In the genomic region with DNA sequence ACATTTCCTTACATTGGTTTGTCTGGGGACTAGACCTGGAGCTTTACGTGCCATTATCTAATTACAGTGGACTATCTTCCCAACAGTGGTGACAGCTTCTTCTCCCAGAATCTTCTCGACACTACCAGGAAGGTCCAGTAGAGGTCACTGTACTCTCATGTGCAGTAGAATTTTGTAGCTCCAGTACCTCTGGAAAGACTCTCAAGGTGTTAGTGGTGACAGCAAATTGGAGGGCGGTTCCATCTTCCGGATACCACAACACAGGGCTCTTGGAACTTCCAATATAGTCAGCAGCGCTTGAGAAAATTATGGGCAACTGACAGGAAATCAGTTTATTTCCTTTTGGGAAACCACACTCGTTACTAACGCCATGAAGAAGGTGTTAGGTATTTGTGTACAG, we compare ENCODE assay signal across 9 mouse cellular contexts. TPM values are rescaled to one million over a fixed set of nuclear protein-coding genes. Genes with fewer than 3 reads are reported as not detected.
A peak's percentile ranks its signal among the peaks of the same experiment; 100 is the strongest.
DNase-seq lines count a peak whose midpoint lies in the region; ATAC-seq and TF ChIP-seq lines count a peak whose summit lies in the region.
"Had no signal": no experiment of that assay in that cellular context is flagged by ENCODE, and none has a peak within 500 bp of the region (broad histone marks: within the 10 kb centered on the region; RNA-seq: fewer than 3 reads in every experiment).

No protein-coding gene starts in this region.

- peaks cover 3% of the 10 kb centered on the region; the same call in 1 of the 2 replicates for H3K9me3 ChIP-seq in G1E (replicated peaks)
- H3K9me3 ChIP-seq: limb, embryonic 15.5 days had no signal

- H3K36me3 ChIP-seq in G1E (replicated peaks): no peaks in the 10 kb centered on the region
- H3K36me3 ChIP-seq: limb, embryonic 15.5 days had no signal

- no peak overlapping the region for H3K4me3 ChIP-seq in G1E (ENCODE audit: low read depth, low read length)
- no peak overlapping the region for H3K4me3 ChIP-seq in gastrocnemius, adult 2 months
- H3K4me3 ChIP-seq: limb, embryonic 15.5 days had no signal

- DNase-seq in heart, adult 18-20 months: peak; percentile 49 to 85
- no peak for DNase-seq in heart, postnatal 25 days (ENCODE audit: low spot score)
- DNase-seq in G1E (ENCODE audit: low spot score): peak; percentile 61
- DNase-seq in cerebellum, adult 11-12 months: peak; percentile 64
- peak; percentile 54 for DNase-seq in gastrocnemius, adult 2 months
- peak; percentile 59 to 84 for DNase-seq in layer of hippocampus, adult 18-20 months (ENCODE audit: low spot score in 2 of 2)
- DNase-seq in lung, adult 18-20 months: peak; percentile 33 to 71
- peak; percentile 54 for DNase-seq in skeletal muscle tissue, adult 2 months (ENCODE audit: low read depth, low spot score)

- H3K4me1 ChIP-seq in G1E (ENCODE audit: insufficient read depth, low read depth, low read length): peaks cover 13% of the 10 kb centered on the region; the same call in 1 of the 2 replicates

- peaks cover 4% of the 10 kb centered on the region; the same call in 1 of the 2 replicates for H3K27me3 ChIP-seq in G1E (ENCODE audit: insufficient read depth, low read length)

- ATAC-seq in G1E (ENCODE audit: extremely low read depth, insufficient number of reproducible peaks, low FRiP score, poor library complexity, severe bottlenecking): peak; percentile 68

- peak; percentile 81 for TF ChIP-seq CTCF in G1E (IDR thresholded peaks at IDR 0.05; ENCODE audit: low read depth, low read length)
- TF ChIP-seq CTCF in gastrocnemius, adult 2 months (IDR thresholded peaks at IDR 0.05): peak; percentile 90

- H3K27ac ChIP-seq in gastrocnemius, adult 2 months: no peak overlapping the region
- H3K27ac ChIP-seq: limb, embryonic 15.5 days had no signal

- intact Hi-C loops in heart, postnatal 25 days (cut with DNase I): loop anchor here (2.0 to 10.0 kb wide), 2 partner anchors 156 to 298 kb away; no protein-coding TSS in a partner anchor
- intact Hi-C loops in gastrocnemius, adult 2 months (cut with DNase I): loop anchor here (1.0 to 5.0 kb wide), 4 partner anchors 129 to 298 kb away; a partner anchor contains a TSS

RNA-seq across cellular contexts. Expression of a gene that starts 12.7 kb away (rescaled TPM):
- not detected for total RNA-seq in heart, adult 18-20 months (2021)
- total RNA-seq in heart, postnatal 25 days (2021): not detected
- total RNA-seq in G1E (2014; fragmentation: Nextera tagmentation) (13.7 and 15.0 TPM in 2 replicates), G1E (2017) (5.1 and 6.2 TPM in 2 replicates)
- 1.6 and 2.5 TPM in 2 replicates for polyA plus RNA-seq in G1E (2012)
- under 1 TPM; 0.31 to 0.33 TPM for total RNA-seq in gastrocnemius, adult 2 months (2021)
- total RNA-seq in layer of hippocampus, adult 18-20 months (2021): not detected

Comparison
In these comparisons a context has a peak if more than half of its experiments do, and no peak if none do; other contexts are left out.
1. RNA of a gene that starts 12.7 kb away (total RNA-seq): 5.1 to 15.0 TPM in G1E; 0.31 to 0.33 TPM in gastrocnemius, adult 2 months, not detected in heart, adult 18-20 months, not detected in heart, postnatal 25 days and not detected in layer of hippocampus, adult 18-20 months; every median in the first group is over 4 times any median in the second.